Mouse (Mus musculus) kidney, embryonic 14.5 days (tissue): ENCODE data around the gene Gimap9. TPM values are rescaled to one million over a fixed set of nuclear protein-coding genes. Genes with fewer than 3 reads are reported as not detected.
A peak's percentile ranks its signal among the peaks of the same experiment; 100 is the strongest.

ENCODE experiments used
- ATAC-seq: fragments of 200-750 bp; cut with Nextera tagmentation; 2 replicates; pipeline ENCODE4 v1.8.0; 2017; ENCODE audit warnings: moderate number of reproducible peaks, mild to moderate bottlenecking, moderate TSS enrichment, moderate library complexity; ENCODE audit not compliant: low FRiP score, low TSS enrichment
- H3K27ac ChIP-seq: fragments of 300-500 bp; sonication (generic); 2 replicates; pipeline ENCODE4 v1.5.1; 2014; ENCODE audit warnings: low read depth, mild to moderate bottlenecking, low read length, moderate library complexity, mixed read lengths
- H3K27me3 ChIP-seq: fragments of 300-500 bp; sonication (generic); 2 replicates; pipeline ENCODE4 v1.6.1; 2014; ENCODE audit warnings: mild to moderate bottlenecking, low read length; ENCODE audit not compliant: control insufficient read depth, insufficient read depth
- H3K36me3 ChIP-seq: fragments of 300-500 bp; sonication (generic); 2 replicates; pipeline ENCODE4 v1.6.1; 2014; ENCODE audit warnings: low read length, mixed read lengths; ENCODE audit not compliant: control insufficient read depth, insufficient read depth
- H3K4me1 ChIP-seq: fragments of 300-500 bp; sonication (generic); 2 replicates; pipeline ENCODE4 v1.6.1; 2014; ENCODE audit warnings: low read length, mixed read lengths; ENCODE audit not compliant: control insufficient read depth, insufficient read depth
- H3K4me2 ChIP-seq: fragments of 300-500 bp; sonication (generic); replicated peaks from 2 replicates; pipeline ENCODE4 v1.6.1; 2014; ENCODE audit warnings: low read depth, mild to moderate bottlenecking, low read length
- H3K4me3 ChIP-seq: fragments of 300-500 bp; sonication (generic); 2 replicates; pipeline ENCODE4 v1.5.1; 2014; ENCODE audit warnings: mild to moderate bottlenecking, low read length
- H3K9ac ChIP-seq: fragments of 300-500 bp; sonication (generic); 2 replicates; pipeline ENCODE4 v1.6.1; 2014; ENCODE audit warnings: low read depth, mild to moderate bottlenecking, low read length, moderate library complexity
- H3K9me3 ChIP-seq: fragments of 300-500 bp; sonication (generic); 2 replicates; pipeline ENCODE4 v1.6.1; 2016; ENCODE audit warnings: low read length; ENCODE audit not compliant: control insufficient read depth
- WGBS: fragments of 180-500 bp; shearing (Covaris S2); extraction: QIAGEN DNeasy Blood & Tissue Kit; methylation state at CpG from one replicate; pipeline ENCODE4 v1.1.7; 2014; 5-methylcytosine and 5-hydroxymethylcytosine counted together
- polyA plus RNA-seq: library from polyadenylated mRNA; unstranded; fragments of >200 nt; fragmentation: Nextera tagmentation; extraction: Ambion mirVana; gene quantifications from 2 replicates; pipeline ENCODE4 v1.2.1, GENCODE M21; 2014

Gene Gimap9
- polyA plus RNA-seq, result 9.9 and 13.4 TPM in 2 replicates

DNA sequence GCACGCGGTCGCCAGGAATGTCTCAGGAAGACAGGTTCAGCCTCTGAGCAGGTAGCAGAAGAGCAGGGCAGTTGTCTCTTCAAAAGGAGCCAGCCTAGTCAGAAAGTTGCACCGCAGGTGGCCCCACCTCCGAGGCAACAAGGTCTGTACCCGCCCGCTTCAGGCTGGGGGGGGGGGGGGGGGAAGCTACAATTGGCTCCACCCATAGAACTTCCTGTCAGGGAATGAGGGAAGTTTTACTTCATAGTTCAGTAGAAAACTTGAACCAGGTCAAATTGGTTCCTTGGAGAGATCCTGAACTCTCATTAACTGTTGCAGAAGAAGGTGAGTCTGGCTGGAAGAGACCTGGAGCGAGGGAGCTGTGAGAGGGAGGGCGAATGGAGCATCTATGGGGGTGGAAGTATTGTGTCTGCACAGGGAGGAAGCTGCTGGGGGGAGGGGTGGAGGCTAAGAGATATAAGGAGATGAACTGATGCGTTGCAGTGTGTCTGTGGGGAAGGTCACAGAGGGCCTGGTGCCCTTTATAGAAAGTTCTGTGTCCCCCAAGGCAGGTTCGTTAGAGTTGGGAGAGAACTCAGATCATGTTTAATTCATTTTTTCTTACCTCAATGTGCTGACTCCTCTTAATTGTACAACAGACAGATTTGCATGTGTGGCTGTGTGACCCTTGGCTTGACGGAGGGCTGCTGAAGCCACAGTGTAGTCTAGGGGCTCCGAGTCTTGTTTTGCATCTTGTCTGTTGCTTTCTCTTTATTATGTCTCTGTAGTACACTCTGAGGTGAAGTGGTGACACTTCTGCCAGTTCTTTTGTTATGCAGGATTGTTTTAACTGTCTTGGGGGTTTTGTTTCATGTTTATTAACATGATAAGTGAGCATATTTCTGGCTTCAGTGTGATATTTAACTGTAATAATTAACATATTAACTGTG is at the start of gene Gimap9:
Gimap9 (plus strand) TSS at position 199 of the 929 bp plus-strand sequence.
- H3K27me3 ChIP-seq, result no peaks in the 10 kb centered on the region
- H3K4me1 ChIP-seq, result 0 out of 2 replicates have a peak, but pooled peaks cover 2% of the 10 kb centered on the region
- H3K9me3 ChIP-seq, result no peaks in the 10 kb centered on the region
- no peak within 1 kb of the TSS for H3K27ac ChIP-seq
- peak within 1 kb of the TSS; percentile 34; the same call in 1 of the 2 replicates for H3K9ac ChIP-seq
- H3K4me3 ChIP-seq, result peak within 1 kb of the TSS; percentile 27
- H3K4me2 ChIP-seq, result peak within 1 kb of the TSS; percentile 34
- WGBS, result 25% methylated on average over 13 of the region's 13 CpGs
- H3K36me3 ChIP-seq, result no peaks in the 10 kb centered on the region
- 0 out of 2 replicates have a peak, but pooled peaks have one; percentile 24 for ATAC-seq

GRCm38 (mm10) chr6:48626464-48626863 is 49.5 kb upstream of the Gimap9 start, which contains the start of gene AI854703:
AI854703 (plus strand) TSS chr6:48626764.
- Histone ChIP-seq H3K9ac (peak within 1 kb of the TSS; percentile 36; the same call in 1 of the 2 replicates), H3K9me3 (no peaks in the 10 kb centered on the region), H3K27me3 (peaks cover 10% of the 10 kb centered on the region), H3K36me3 (no peaks in the 10 kb centered on the region; the same call in 1 of the 2 replicates), H3K4me3 (peak within 1 kb of the TSS; percentile 47), H3K4me1 (peaks cover 22% of the 10 kb centered on the region), H3K4me2 (peak within 1 kb of the TSS; percentile 73), H3K27ac (no peak within 1 kb of the TSS)
- WGBS, result 25% methylated on average over 8 of the region's 8 CpGs
- no peak for ATAC-seq

GRCm38 (mm10) chr6:48626984-48627383 is 48.9 kb upstream of the Gimap9 start:
- Histone ChIP-seq H3K4me1 (peaks cover 22% of the 10 kb centered on the region), H3K36me3 (no peaks in the 10 kb centered on the region), H3K27me3 (peaks cover 10% of the 10 kb centered on the region), H3K4me2 (peak overlapping the region; percentile 73), H3K9me3 (no peaks in the 10 kb centered on the region), H3K4me3 (peak overlapping the region; percentile 47), H3K9ac (peak overlapping the region; percentile 36; the same call in 1 of the 2 replicates), H3K27ac (no peak overlapping the region)
- WGBS, result under 1% methylated on average over 32 of the region's 32 CpGs
- ATAC-seq, result no peak

DNA sequence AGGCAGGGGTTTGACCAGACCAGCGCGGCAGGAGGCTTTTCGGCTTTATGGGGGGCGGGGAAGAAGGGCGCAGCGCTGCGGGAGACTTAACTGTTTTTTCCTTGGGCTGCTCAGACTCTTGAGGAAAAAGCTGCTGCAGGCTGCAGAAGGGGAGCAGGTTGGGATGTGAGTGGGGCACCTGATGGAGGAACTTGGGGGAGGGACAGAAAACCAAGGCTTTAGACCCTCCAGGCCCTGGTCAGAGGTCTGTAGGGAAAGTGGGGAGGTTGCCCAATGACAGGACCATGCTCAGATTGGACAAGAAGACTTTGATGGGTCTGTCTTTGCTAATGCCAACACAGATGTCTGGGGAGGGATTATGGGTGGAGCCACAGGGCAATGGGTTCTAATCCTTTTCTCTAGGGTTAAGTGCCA is 48.4 kb upstream of the Gimap9 start:
- no peak overlapping the region for H3K27ac ChIP-seq

GRCm38 (mm10) chr6:48628377-48628776 is 47.6 kb upstream of the Gimap9 start:
- Histone ChIP-seq H3K4me3 (no peak overlapping the region), H3K27me3 (peaks cover 10% of the 10 kb centered on the region), H3K9me3 (no peaks in the 10 kb centered on the region), H3K36me3 (no peaks in the 10 kb centered on the region), H3K4me2 (no peak overlapping the region), H3K4me1 (peaks cover 22% of the 10 kb centered on the region), H3K27ac (no peak overlapping the region), H3K9ac (0 out of 2 replicates have a peak overlapping the region, but pooled peaks have one; percentile 51)
- ATAC-seq, result no peak; the same call in 1 of the 2 replicates
- 65% methylated on average over 3 of the region's 3 CpGs for WGBS

More for the DNA sequence above, 48.4 kb upstream of the Gimap9 start:
- Histone ChIP-seq H3K9ac (peak overlapping the region; percentile 36; the same call in 1 of the 2 replicates), H3K4me2 (peak overlapping the region; percentile 73), H3K36me3 (no peaks in the 10 kb centered on the region), H3K27me3 (peaks cover 10% of the 10 kb centered on the region), H3K4me3 (peak overlapping the region; percentile 47), H3K4me1 (peaks cover 22% of the 10 kb centered on the region), H3K9me3 (no peaks in the 10 kb centered on the region)
- ATAC-seq, result no peak
- 6% methylated on average over 7 of the region's 7 CpGs for WGBS

DNA sequence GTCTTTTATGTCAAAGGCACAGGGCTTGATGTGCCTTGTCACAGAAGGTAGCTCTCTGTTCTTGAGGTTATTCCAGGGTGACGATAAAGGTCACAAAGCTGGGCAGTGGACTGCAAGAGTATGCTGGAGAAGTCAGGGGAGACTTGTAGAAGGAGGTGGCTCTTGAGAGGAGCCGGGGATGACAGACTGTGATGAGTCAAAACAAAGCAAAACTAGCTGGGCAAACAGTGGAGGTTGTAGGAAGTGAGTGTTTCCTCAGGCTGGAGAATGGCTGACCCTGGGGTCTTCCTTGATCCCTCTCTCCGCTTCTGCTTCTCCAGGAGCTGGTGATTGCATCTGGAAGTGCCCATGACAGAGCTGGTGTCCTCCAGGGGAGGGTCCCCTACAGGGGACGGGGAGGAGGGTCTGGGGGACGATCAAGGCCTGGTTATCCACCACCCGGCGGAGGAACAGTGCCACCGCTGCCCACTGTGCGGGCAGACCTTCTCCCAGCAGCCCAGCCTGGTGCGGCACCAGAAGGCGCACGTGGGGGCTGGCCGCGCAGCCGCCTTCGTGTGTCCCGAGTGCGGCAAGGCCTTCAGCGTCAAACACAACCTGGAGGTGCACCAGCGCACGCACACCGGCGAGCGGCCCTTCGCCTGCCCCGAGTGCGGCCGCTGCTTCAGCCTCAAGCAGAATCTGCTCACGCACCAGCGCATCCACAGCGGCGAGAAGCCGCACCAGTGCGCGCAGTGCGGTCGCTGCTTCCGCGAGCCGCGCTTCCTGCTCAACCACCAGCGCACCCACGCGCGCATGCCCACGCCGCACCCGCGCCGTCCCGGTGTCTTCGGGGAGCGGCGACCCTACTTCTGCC is 46.9 kb upstream of the Gimap9 start:
- H3K4me3 ChIP-seq, result peak overlapping the region; percentile 43
- peaks cover 22% of the 10 kb centered on the region for H3K4me1 ChIP-seq
- no peaks in the 10 kb centered on the region for H3K36me3 ChIP-seq
- peak overlapping the region; percentile 89 for H3K4me2 ChIP-seq
- peak overlapping the region; percentile 51 for H3K9ac ChIP-seq
- no peaks in the 10 kb centered on the region for H3K9me3 ChIP-seq
- peaks cover 10% of the 10 kb centered on the region for H3K27me3 ChIP-seq
- H3K27ac ChIP-seq, result no peak overlapping the region
- ATAC-seq, result peak; percentile 24; the same call in 1 of the 2 replicates
- WGBS, result 7% methylated on average over 54 of the region's 54 CpGs

- Histone ChIP-seq H3K9ac (peak overlapping the region; percentile 51), H3K4me2 (peak overlapping the region; percentile 89), H3K27me3 (peaks cover 10% of the 10 kb centered on the region), H3K27ac (no peak overlapping the region), H3K4me3 (peak overlapping the region; percentile 43), H3K4me1 (peaks cover 22% of the 10 kb centered on the region), H3K36me3 (no peaks in the 10 kb centered on the region), H3K9me3 (no peaks in the 10 kb centered on the region)
- WGBS, result 7% methylated on average over 13 of the region's 13 CpGs
- ATAC-seq, result peak; percentile 50
Observed at GRCm38 (mm10) chr6:48629661-48630034, 46.3 kb upstream of the Gimap9 start.

- peaks cover 22% of the 10 kb centered on the region for H3K4me1 ChIP-seq
- H3K9ac ChIP-seq, result no peak overlapping the region
- no peak overlapping the region for H3K4me2 ChIP-seq
- no peaks in the 10 kb centered on the region for H3K9me3 ChIP-seq
- H3K27ac ChIP-seq, result no peak overlapping the region
- no peak overlapping the region for H3K4me3 ChIP-seq
- H3K27me3 ChIP-seq, result peaks cover 10% of the 10 kb centered on the region
- 95% methylated on average over 8 of the region's 8 CpGs for WGBS
- ATAC-seq, result no peak
- H3K36me3 ChIP-seq, result no peaks in the 10 kb centered on the region
Observed at GRCm38 (mm10) chr6:48630831-48631230, 45.1 kb upstream of the Gimap9 start.
